Mouse (Mus musculus) v-Abl transformed pro-B cells (cell line): ENCODE data around the gene Zfr2.

ENCODE experiments used
- in situ Hi-C, 2 experiments: fragments of 400-800 bp; cut with MboI; formaldehyde crosslinking; loops; one replicate each; pipeline ENCODE4 v1.15.1; 2025; ENCODE audit not compliant: unreplicated experiment in 2 of 2

Zfr2 gene

GRCm38 (mm10) chr10:81232580-81233225 is at the start of gene Zfr2:
TSS of gene Zfr2 (plus strand) at chr10:81233155.
- in situ Hi-C loops, result no loop called here

- in situ Hi-C loops, result no loop called here
These were observed 49.1 kb upstream of the Zfr2 start, which contains the start of gene 4930442H23Rik for GRCm38 (mm10) chr10:81183805-81184204. TSS of gene 4930442H23Rik (minus strand) at chr10:81183849.

- in situ Hi-C loops, result no loop called here
These were observed 48.2 kb upstream of the Zfr2 start for GRCm38 (mm10) chr10:81184765-81185164.

GRCm38 (mm10) chr10:81187161-81187560 is 45.8 kb upstream of the Zfr2 start:
- in situ Hi-C loops, result no loop called here

GRCm38 (mm10) chr10:81189821-81190220 is 43.1 kb upstream of the Zfr2 start:
- in situ Hi-C loops, result loop anchor here in 1 of 2 experiments (10.0 kb wide), 1 partner anchor 365 kb away; the partner anchor contains the start of gene Aes

- in situ Hi-C loops, result loop anchor here in 1 of 2 experiments (10.0 kb wide), 1 partner anchor 364 kb away; the partner anchor contains the start of gene Aes
These were observed 42.6 kb upstream of the Zfr2 start for GRCm38 (mm10) chr10:81190236-81190911.

GRCm38 (mm10) chr10:81190912-81191321 is 42.0 kb upstream of the Zfr2 start:
- in situ Hi-C loops, result loop anchor here in 1 of 2 experiments (10.0 kb wide), 1 partner anchor 364 kb away; the partner anchor contains the start of gene Aes

- in situ Hi-C loops, result loop anchor here in 1 of 2 experiments (10.0 kb wide), 1 partner anchor 363 kb away; the partner anchor contains the start of gene Aes
These were observed 41.5 kb upstream of the Zfr2 start for GRCm38 (mm10) chr10:81191342-81191982.

- in situ Hi-C loops, result loop anchor here in 1 of 2 experiments (10.0 kb wide), 1 partner anchor 362 kb away; the partner anchor contains the start of gene Aes
These were observed 40.5 kb upstream of the Zfr2 start for GRCm38 (mm10) chr10:81192270-81192967.

GRCm38 (mm10) chr10:81192968-81193501 is 39.9 kb upstream of the Zfr2 start:
- in situ Hi-C loops, result loop anchor here in 1 of 2 experiments (10.0 kb wide), 1 partner anchor 362 kb away; the partner anchor contains the start of gene Aes

- in situ Hi-C loops, result loop anchor here in 1 of 2 experiments (10.0 kb wide), 1 partner anchor 361 kb away; the partner anchor contains the start of gene Aes
These were observed 38.8 kb upstream of the Zfr2 start for GRCm38 (mm10) chr10:81193991-81194774.

GRCm38 (mm10) chr10:81195300-81195699 is 37.7 kb upstream of the Zfr2 start:
- in situ Hi-C loops, result loop anchor here in 1 of 2 experiments (5.0 to 10.0 kb wide), 2 partner anchors 92 to 360 kb away; partner anchors contain the start of gene Aes

GRCm38 (mm10) chr10:81196470-81197065 is 36.4 kb upstream of the Zfr2 start:
- in situ Hi-C loops, result loop anchor here in 1 of 2 experiments (5.0 to 10.0 kb wide), 2 partner anchors 91 to 358 kb away; partner anchors contain the start of gene Aes

GRCm38 (mm10) chr10:81197305-81197704 is 35.6 kb upstream of the Zfr2 start:
- in situ Hi-C loops, result loop anchor here in 1 of 2 experiments (5.0 to 10.0 kb wide), 2 partner anchors 90 to 357 kb away; partner anchors contain the start of gene Aes

GRCm38 (mm10) chr10:81198230-81198629 is 34.7 kb upstream of the Zfr2 start:
- in situ Hi-C loops, result loop anchor here in 1 of 2 experiments (5.0 to 10.0 kb wide), 2 partner anchors 89 to 357 kb away; partner anchors contain the start of gene Aes

GRCm38 (mm10) chr10:81198990-81199389 is 34.0 kb upstream of the Zfr2 start:
- in situ Hi-C loops, result loop anchor here in 1 of 2 experiments (5.0 to 10.0 kb wide), 2 partner anchors 88 to 356 kb away; partner anchors contain the start of gene Aes

GRCm38 (mm10) chr10:81200141-81200540 is 32.8 kb upstream of the Zfr2 start:
- in situ Hi-C loops, result loop anchor here in 1 of 2 experiments (25.0 kb wide), 1 partner anchor 962 kb away; no protein-coding TSS in a partner anchor
